ENCODE assay signal across 7 mouse cellular contexts in the genomic region with DNA sequence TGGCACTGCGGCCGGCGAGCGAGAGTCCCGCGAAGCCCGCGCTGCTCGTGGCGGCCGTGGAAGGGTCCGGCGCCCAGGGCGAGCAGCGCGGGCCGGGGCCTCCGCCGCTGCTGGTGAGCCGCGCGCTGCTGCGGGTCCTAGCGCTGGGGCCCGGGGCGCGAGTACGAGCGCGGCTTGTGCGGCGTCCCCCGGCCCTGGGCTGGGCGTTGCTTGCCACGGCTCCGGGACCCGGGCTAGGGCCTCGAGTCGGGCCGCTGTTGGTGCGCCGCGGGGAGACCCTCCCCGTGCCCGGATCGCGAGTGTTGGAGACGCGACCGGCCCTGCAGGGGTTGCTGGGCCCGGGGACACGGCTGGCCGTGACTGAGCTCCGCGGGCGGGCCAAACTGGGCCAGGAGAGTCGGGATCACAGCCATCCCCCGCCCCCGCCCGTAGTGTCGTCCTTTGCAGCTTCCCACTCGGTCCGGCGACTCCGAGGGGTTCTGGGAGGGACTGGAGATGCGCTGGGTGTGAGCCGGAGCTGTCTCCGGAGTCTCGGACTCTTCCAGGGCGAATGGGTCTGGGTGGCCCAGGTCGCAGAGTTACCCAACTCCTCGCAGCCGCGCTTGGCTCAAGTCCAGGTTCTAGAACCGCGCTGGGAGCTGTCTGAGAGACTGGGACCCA. TPM values are rescaled to one million over a fixed set of nuclear protein-coding genes. Genes with fewer than 3 reads are reported as not detected.
A peak's percentile ranks its signal among the peaks of the same experiment; 100 is the strongest.
DNase-seq lines count a peak whose midpoint lies in the region; ATAC-seq and TF ChIP-seq lines count a peak whose summit lies in the region.

No protein-coding gene starts in this region.

- H3K79me2 ChIP-seq in C2C12 (ENCODE audit: control insufficient read depth, insufficient read depth) (peaks cover 27% of the 10 kb centered on the region), macrophage (ENCODE audit: inconsistent target) (peaks cover 21% of the 10 kb centered on the region)

- DNase-seq in G1E (ENCODE audit: low spot score), result peak; percentile 38
- DNase-seq in heart, postnatal 0 days (ENCODE audit: low spot score), result peak; percentile 39
- DNase-seq in kidney, postnatal 25 days, result peak; percentile 66 to 81
- DNase-seq in spleen, postnatal 14 days (ENCODE audit: low spot score in 2 of 2), result peak; percentile 26 to 30

- peak overlapping the region; percentile 94 for H3K9ac ChIP-seq in embryonic facial prominence, embryonic 13.5 days
- peak overlapping the region; percentile 97 for H3K9ac ChIP-seq in heart, postnatal 0 days (replicated peaks; ENCODE audit: low read depth, low read length)

- no peak for TF ChIP-seq CTCF in C2C12 (IDR thresholded peaks at IDR 0.05; ENCODE audit: control insufficient read depth, insufficient read depth, insufficient read length)
- TF ChIP-seq CTCF in G1E (IDR thresholded peaks at IDR 0.05; ENCODE audit: low read depth, low read length), result no peak
- TF ChIP-seq CTCF in heart, postnatal 0 days (IDR thresholded peaks at IDR 0.05; ENCODE audit: low read depth), result no peak

- H3K27me3 ChIP-seq in C2C12 (ENCODE audit: control insufficient read depth, insufficient read depth, insufficient read length), result no peaks in the 10 kb centered on the region
- H3K27me3 ChIP-seq in G1E (ENCODE audit: insufficient read depth, low read length), result no peaks in the 10 kb centered on the region
- H3K27me3 ChIP-seq in embryonic facial prominence, embryonic 13.5 days, result no peaks in the 10 kb centered on the region
- H3K27me3 ChIP-seq in heart, postnatal 0 days (ENCODE audit: control insufficient read depth, insufficient read depth, low read length), result no peaks in the 10 kb centered on the region

- peak overlapping the region; percentile 100 for H3K4me2 ChIP-seq in embryonic facial prominence, embryonic 13.5 days
- peak overlapping the region; percentile 100 for H3K4me2 ChIP-seq in heart, postnatal 0 days (ENCODE audit: low read depth, low read length)

- peak overlapping the region; percentile 64 for H3K27ac ChIP-seq in embryonic facial prominence, embryonic 13.5 days
- H3K27ac ChIP-seq in heart, postnatal 0 days (ENCODE audit: low read depth), result peak overlapping the region; percentile 86
- H3K27ac ChIP-seq in macrophage, result peak overlapping the region; percentile 8; the same call in 1 of the 2 replicates

- TF ChIP-seq EP300 in heart, postnatal 0 days (IDR thresholded peaks at IDR 0.05; ENCODE audit: low read depth), result no peak

- H3ac ChIP-seq in C2C12 (ENCODE audit: control insufficient read depth, insufficient read length, low read depth), result peak overlapping the region; percentile 100

- H3K9me3 ChIP-seq in G1E (replicated peaks), result 0 out of 2 replicates have a peak, but pooled peaks cover 1% of the 10 kb centered on the region
- H3K9me3 ChIP-seq in embryonic facial prominence, embryonic 13.5 days, result no peaks in the 10 kb centered on the region
- H3K9me3 ChIP-seq in heart, postnatal 0 days (replicated peaks; ENCODE audit: control insufficient read depth, low read length), result no peaks in the 10 kb centered on the region

- WGBS in embryonic facial prominence, embryonic 13.5 days, result under 1% methylated on average over 67 of the region's 76 CpGs
- 0% methylated on average over 74 of the region's 76 CpGs for WGBS in heart, postnatal 0 days
- WGBS in macrophage (ENCODE audit: missing documents), result 1% methylated on average over 72 of the region's 76 CpGs

- H3K4me3 ChIP-seq in C2C12 (ENCODE audit: insufficient read depth, poor library complexity, severe bottlenecking), result peak overlapping the region; percentile 83
- H3K4me3 ChIP-seq in G1E (ENCODE audit: low read depth, low read length), result peak overlapping the region; percentile 96
- H3K4me3 ChIP-seq in embryonic facial prominence, embryonic 13.5 days, result peak overlapping the region; percentile 100
- H3K4me3 ChIP-seq in heart, postnatal 0 days (ENCODE audit: low read depth, low read length), result peak overlapping the region; percentile 100
- H3K4me3 ChIP-seq in macrophage (ENCODE audit: inconsistent target), result peak overlapping the region; percentile 61

- H3K4me1 ChIP-seq in G1E (ENCODE audit: insufficient read depth, low read depth, low read length), result peaks cover 39% of the 10 kb centered on the region
- H3K4me1 ChIP-seq in embryonic facial prominence, embryonic 13.5 days, result peaks cover 16% of the 10 kb centered on the region
- peaks cover 12% of the 10 kb centered on the region; the same call in 1 of the 2 replicates for H3K4me1 ChIP-seq in heart, postnatal 0 days (ENCODE audit: control insufficient read depth, insufficient read depth)

- peaks cover 12% of the 10 kb centered on the region for H3K79me3 ChIP-seq in C2C12 (ENCODE audit: low read depth)

- ATAC-seq in G1E (ENCODE audit: extremely low read depth, insufficient number of reproducible peaks, low FRiP score, poor library complexity, severe bottlenecking), result no peak
- no peak; the same call in 1 of the 2 replicates for ATAC-seq in embryonic facial prominence, embryonic 13.5 days (ENCODE audit: insufficient number of reproducible peaks, insufficient read depth, low FRiP score, low TSS enrichment, low read depth)
- ATAC-seq in heart, postnatal 0 days (ENCODE audit: insufficient read depth, low read depth), result peak; percentile 58

- H3K36me3 ChIP-seq in C2C12 (ENCODE audit: control insufficient read depth, insufficient read depth) (peaks cover 20% of the 10 kb centered on the region), G1E (replicated peaks) (peaks cover 36% of the 10 kb centered on the region), macrophage (ENCODE audit: inconsistent target) (peaks cover 21% of the 10 kb centered on the region)
- peaks cover 32% of the 10 kb centered on the region for H3K36me3 ChIP-seq in embryonic facial prominence, embryonic 13.5 days
- peaks cover 12% of the 10 kb centered on the region; the same call in 1 of the 2 replicates for H3K36me3 ChIP-seq in heart, postnatal 0 days (replicated peaks; ENCODE audit: control insufficient read depth, insufficient read depth, low read length)

RNA-seq across cellular contexts. Expression of gene Pex6, which starts 0.5 kb away (rescaled TPM):
- 24.7 TPM for polyA plus RNA-seq in C2C12 (2012; fragmentation: generic; extraction: Trizol)
- total RNA-seq in G1E (2014; fragmentation: Nextera tagmentation), result 19.8 and 22.1 TPM in 2 replicates
- total RNA-seq in G1E (2017), result 14.3 and 17.3 TPM in 2 replicates
- polyA plus RNA-seq in G1E (2012), result 52.6 and 56.0 TPM in 2 replicates
- polyA plus RNA-seq in embryonic facial prominence, embryonic 13.5 days (2015; fragmentation: Nextera tagmentation; extraction: Ambion mirVana), result 27.9 and 32.4 TPM in 2 replicates
- 22.2 and 22.7 TPM in 2 replicates for total RNA-seq in heart, postnatal 0 days (2014; rRNA removed; ENCODE audit: low replicate concordance)
- polyA plus RNA-seq in heart, postnatal 0 days (2015; fragmentation: Nextera tagmentation; extraction: Ambion mirVana), result 6.5 and 8.8 TPM in 2 replicates
- total RNA-seq in macrophage (2018; cell fraction: chromatin; rRNA removed), result 10 to 100 TPM; 18.3 to 64.1 (median 32.8) TPM
- total RNA-seq in macrophage (2018; cell fraction: cytosol; rRNA removed), result 10 to 100 TPM; 11.1 to 22.3 (median 16.8) TPM
- total RNA-seq in macrophage (2018; cell fraction: nucleus; rRNA removed), result 10 to 100 TPM; 14.1 to 47.9 (median 30.5) TPM
- polyA plus RNA-seq in macrophage (2018), result 6.9 to 22.0 TPM (median 14.2 TPM) in 3 replicates

RNA-seq across cellular contexts. Expression of gene Ppp2r5d, which starts 6.8 kb away (rescaled TPM):
- polyA plus RNA-seq in C2C12 (2012; fragmentation: generic; extraction: Trizol) (99.5 TPM), G1E (2012) (78.5 and 83.4 TPM in 2 replicates), macrophage (2018) (21.4 to 43.0 TPM (median 30.6 TPM) in 3 replicates)
- total RNA-seq in G1E (2014; fragmentation: Nextera tagmentation) (55.2 and 56.6 TPM in 2 replicates), G1E (2017) (33.9 and 40.1 TPM in 2 replicates)
- 85.8 and 100 TPM in 2 replicates for polyA plus RNA-seq in embryonic facial prominence, embryonic 13.5 days (2015; fragmentation: Nextera tagmentation; extraction: Ambion mirVana)
- 46.3 and 46.6 TPM in 2 replicates for total RNA-seq in heart, postnatal 0 days (2014; rRNA removed; ENCODE audit: low replicate concordance)
- 25.2 and 27.1 TPM in 2 replicates for polyA plus RNA-seq in heart, postnatal 0 days (2015; fragmentation: Nextera tagmentation; extraction: Ambion mirVana)
- total RNA-seq in macrophage (2018; cell fraction: chromatin; rRNA removed), result 10 to 100 TPM; 14.8 to 73.6 (median 27.2) TPM
- total RNA-seq in macrophage (2018; cell fraction: cytosol; rRNA removed), result 10 to 100 TPM; 16.6 to 28.7 (median 24.5) TPM
- total RNA-seq in macrophage (2018; cell fraction: nucleus; rRNA removed), result 10 to 100 TPM in 25 of 26 experiments, 1 to 10 TPM in 1; 9.5 to 37.7 (median 22.8) TPM

RNA-seq across cellular contexts. Expression of gene Gnmt, which starts 17.2 kb away (rescaled TPM):
- polyA plus RNA-seq in C2C12 (2012; fragmentation: generic; extraction: Trizol) (0.08 TPM), G1E (2012) (0.17 TPM in 1 of 2 replicates, not detected in the other), macrophage (2018) (0.32 TPM in 1 of 3 replicates, not detected in the others)
- total RNA-seq in G1E (2014; fragmentation: Nextera tagmentation) (not detected in 2 replicates), G1E (2017) (0.52 TPM in 1 of 2 replicates, not detected in the other)
- 0.34 and 1.8 TPM in 2 replicates for polyA plus RNA-seq in embryonic facial prominence, embryonic 13.5 days (2015; fragmentation: Nextera tagmentation; extraction: Ambion mirVana)
- 1.1 and 2.7 TPM in 2 replicates for total RNA-seq in heart, postnatal 0 days (2014; rRNA removed; ENCODE audit: low replicate concordance)
- polyA plus RNA-seq in heart, postnatal 0 days (2015; fragmentation: Nextera tagmentation; extraction: Ambion mirVana), result 2.4 and 2.8 TPM in 2 replicates
- 1 to 10 TPM in 19 of 26 experiments, under 1 TPM in 3, not detected in 4; 0.73 to 4.6 (median 2.3) TPM for total RNA-seq in macrophage (2018; cell fraction: chromatin; rRNA removed)
- total RNA-seq in macrophage (2018; cell fraction: cytosol; rRNA removed), result under 1 TPM in 15 of 26 experiments, not detected in 11; 0.10 to 0.99 (median 0.24) TPM
- total RNA-seq in macrophage (2018; cell fraction: nucleus; rRNA removed), result 1 to 10 TPM in 19 of 26 experiments, under 1 TPM in 4, not detected in 3; 0.46 to 5.5 (median 1.9) TPM

RNA-seq across cellular contexts. Expression of gene Klhdc3, which starts 31.0 kb away (rescaled TPM):
- polyA plus RNA-seq in C2C12 (2012; fragmentation: generic; extraction: Trizol), result 58.6 TPM
- 70.1 and 79.1 TPM in 2 replicates for total RNA-seq in G1E (2014; fragmentation: Nextera tagmentation)
- total RNA-seq in G1E (2017), result 21.0 and 26.0 TPM in 2 replicates
- polyA plus RNA-seq in G1E (2012), result 221 and 297 TPM in 2 replicates
- 121 and 133 TPM in 2 replicates for polyA plus RNA-seq in embryonic facial prominence, embryonic 13.5 days (2015; fragmentation: Nextera tagmentation; extraction: Ambion mirVana)
- 117 and 133 TPM in 2 replicates for total RNA-seq in heart, postnatal 0 days (2014; rRNA removed; ENCODE audit: low replicate concordance)
- 175 and 178 TPM in 2 replicates for polyA plus RNA-seq in heart, postnatal 0 days (2015; fragmentation: Nextera tagmentation; extraction: Ambion mirVana)
- 10 to 100 TPM; 11.0 to 52.6 (median 32.1) TPM for total RNA-seq in macrophage (2018; cell fraction: chromatin; rRNA removed)
- total RNA-seq in macrophage (2018; cell fraction: cytosol; rRNA removed), result 10 to 100 TPM; 27.7 to 50.8 (median 40.8) TPM
- 10 to 100 TPM; 18.4 to 52.9 (median 36.1) TPM for total RNA-seq in macrophage (2018; cell fraction: nucleus; rRNA removed)
- 30.1 to 44.5 TPM (median 33.9 TPM) in 3 replicates for polyA plus RNA-seq in macrophage (2018)

RNA-seq across cellular contexts. Expression of gene Mea1, which starts 33.1 kb away (rescaled TPM):
- 141 TPM for polyA plus RNA-seq in C2C12 (2012; fragmentation: generic; extraction: Trizol)
- total RNA-seq in G1E (2014; fragmentation: Nextera tagmentation), result 37.1 and 42.4 TPM in 2 replicates
- total RNA-seq in G1E (2017), result 79.5 and 83.8 TPM in 2 replicates
- polyA plus RNA-seq in G1E (2012), result 84.7 and 105 TPM in 2 replicates
- polyA plus RNA-seq in embryonic facial prominence, embryonic 13.5 days (2015; fragmentation: Nextera tagmentation; extraction: Ambion mirVana), result 160 and 176 TPM in 2 replicates
- 40.2 and 44.0 TPM in 2 replicates for total RNA-seq in heart, postnatal 0 days (2014; rRNA removed; ENCODE audit: low replicate concordance)
- 101 and 114 TPM in 2 replicates for polyA plus RNA-seq in heart, postnatal 0 days (2015; fragmentation: Nextera tagmentation; extraction: Ambion mirVana)
- 10 to 100 TPM in 8 of 26 experiments, 1 to 10 TPM in 18; 2.1 to 21.2 (median 7.1) TPM for total RNA-seq in macrophage (2018; cell fraction: chromatin; rRNA removed)
- total RNA-seq in macrophage (2018; cell fraction: cytosol; rRNA removed), result 100 to 1,000 TPM in 1 of 26 experiments, 10 to 100 TPM in 25; 60.6 to 102 (median 79.2) TPM
- total RNA-seq in macrophage (2018; cell fraction: nucleus; rRNA removed), result 10 to 100 TPM in 23 of 26 experiments, 1 to 10 TPM in 3; 6.1 to 33.3 (median 15.9) TPM
- polyA plus RNA-seq in macrophage (2018), result 85.2 to 104 TPM (median 96.1 TPM) in 3 replicates

Comparison
In these comparisons a context has a peak if more than half of its experiments do, and no peak if none do; other contexts are left out.
1. H3K27ac ChIP-seq: peak in every context shown above with its lines; median percentile 86 in heart, postnatal 0 days; 64 in embryonic facial prominence, embryonic 13.5 days; 8 in macrophage.